Mouse (Mus musculus) testis, postnatal 14 days (tissue): ENCODE data around the gene Wwox.
A peak's percentile ranks its signal among the peaks of the same experiment; 100 is the strongest.

Source experiments
- DNase-seq: peaks from one replicate; pipeline ENCODE4 v3.0.0; 2021; ENCODE audit warnings: low spot score

Gene Wwox

GRCm38 (mm10) chr8:114439334-114440204 is at the start of gene Wwox:
TSS of gene Wwox (plus strand) at chr8:114439655.
- peak; percentile 97 for DNase-seq

- no peak for DNase-seq
These were observed 48.8 kb upstream of the Wwox start for GRCm38 (mm10) chr8:114390465-114391254.

DNA sequence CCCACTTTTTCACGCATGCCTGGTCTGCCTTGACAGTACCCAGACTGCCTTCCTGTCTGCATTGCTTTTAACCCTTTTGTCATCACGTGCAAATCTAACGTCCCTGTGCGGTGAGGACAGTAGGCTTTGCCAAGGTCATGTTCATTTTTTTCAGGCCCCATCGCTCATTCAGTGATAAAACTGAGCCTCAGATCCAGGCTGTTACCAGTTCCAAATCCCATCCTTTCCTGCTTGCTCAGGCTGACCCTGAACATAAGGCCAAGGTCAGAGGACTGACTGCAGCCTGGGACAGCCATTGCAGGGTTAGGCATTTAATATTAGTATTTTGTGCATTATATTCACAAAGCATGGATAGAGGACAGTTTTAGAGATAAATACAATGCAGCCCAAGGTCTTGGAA is 41.1 kb upstream of the Wwox start:
- DNase-seq = no peak

DNA sequence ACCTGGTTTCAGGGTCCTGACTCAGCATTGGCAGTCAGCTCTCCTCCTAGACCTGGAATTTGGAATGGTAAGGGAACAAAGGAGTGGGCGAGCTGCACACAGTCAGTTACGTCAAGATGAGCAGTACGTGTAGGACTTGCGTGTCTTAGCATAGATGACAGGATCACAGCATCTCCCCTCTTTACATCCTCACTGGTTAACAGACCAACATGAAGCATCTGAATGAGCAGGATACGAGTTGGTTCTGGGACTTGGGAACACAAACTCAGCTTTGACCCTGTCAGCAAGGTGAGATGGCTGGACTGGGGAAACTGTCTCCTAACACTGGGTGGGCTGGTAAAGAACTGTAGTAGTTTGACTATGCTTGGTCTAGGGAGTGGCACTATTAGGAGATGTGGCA is 40.2 kb upstream of the Wwox start:
- DNase-seq = no peak

GRCm38 (mm10) chr8:114401679-114402078 is 37.8 kb upstream of the Wwox start:
- DNase-seq = no peak

GRCm38 (mm10) chr8:114411421-114411820 is 28.0 kb upstream of the Wwox start:
- no peak for DNase-seq

GRCm38 (mm10) chr8:114417786-114418185 is 21.7 kb upstream of the Wwox start, which contains the start of gene Clec3a:
TSS of gene Clec3a (plus strand) at chr8:114418086.
- no peak for DNase-seq

GRCm38 (mm10) chr8:114418486-114418885 is 21.0 kb upstream of the Wwox start:
- no peak for DNase-seq

- DNase-seq = no peak
These were observed 20.6 kb upstream of the Wwox start for GRCm38 (mm10) chr8:114418904-114419303.

GRCm38 (mm10) chr8:114421544-114421943 is 17.9 kb upstream of the Wwox start:
- DNase-seq = no peak

DNA sequence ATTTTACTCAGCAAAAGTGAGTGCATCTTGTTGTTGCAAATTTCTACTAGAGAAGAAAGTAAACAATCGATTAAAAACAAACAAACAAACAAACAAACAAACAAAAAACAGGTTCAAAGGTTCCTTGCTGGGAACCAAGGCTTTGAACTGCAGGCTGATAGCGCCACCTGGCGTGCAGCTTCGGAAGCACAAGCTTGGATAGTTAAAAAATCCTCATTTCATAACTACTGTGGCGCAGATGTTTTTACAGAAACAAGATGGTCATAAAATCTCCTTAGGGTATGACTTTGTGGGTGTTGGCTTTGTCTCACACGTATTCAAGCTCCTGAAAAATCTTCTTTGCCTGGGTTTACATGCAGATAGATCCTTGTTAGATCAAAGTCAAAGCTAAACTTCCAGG is 1.2 kb upstream of the Wwox start:
- no peak for DNase-seq

DNA sequence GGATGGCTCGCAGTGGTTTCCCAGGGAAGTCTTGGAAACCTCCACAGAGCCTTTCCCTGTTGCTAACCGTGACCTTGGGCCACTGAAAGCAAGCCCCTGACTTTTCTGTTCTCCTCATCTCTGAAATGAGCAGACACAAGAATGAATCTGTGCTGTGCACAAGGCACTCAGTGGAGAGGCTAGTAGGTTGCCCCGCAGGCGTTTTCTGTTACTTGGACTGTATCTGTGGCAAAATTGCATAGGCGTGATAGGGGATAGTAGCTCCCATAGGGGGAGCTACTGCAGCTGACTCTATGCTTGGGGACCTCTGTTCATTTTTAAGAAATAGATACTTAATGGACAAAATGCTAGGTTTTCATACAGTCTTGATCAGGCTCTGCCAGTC is 742 bp downstream of the Wwox start:
- no peak for DNase-seq

- DNase-seq = no peak
These were observed 2.2 kb downstream of the Wwox start for GRCm38 (mm10) chr8:114441616-114442015.

DNA sequence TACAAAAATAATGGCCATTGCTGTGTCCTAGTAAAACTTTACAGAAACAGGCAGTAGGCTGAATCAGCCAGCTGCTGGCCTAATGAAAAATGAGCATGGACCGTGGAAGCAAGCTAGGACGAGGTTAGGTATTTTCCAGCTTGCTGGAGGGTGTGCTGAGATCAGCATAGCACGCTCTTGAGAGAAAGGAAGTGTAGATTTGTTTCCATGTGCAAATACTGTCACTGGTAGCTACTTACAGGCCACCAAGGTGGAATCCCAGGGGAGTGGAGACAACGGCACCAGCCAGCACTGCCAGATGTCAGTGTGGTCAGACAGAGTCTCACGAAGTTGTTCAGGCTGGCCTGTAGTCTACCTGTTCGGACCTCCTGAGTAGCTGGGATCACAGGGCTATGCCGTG is 7.4 kb downstream of the Wwox start:
- DNase-seq = no peak

DNA sequence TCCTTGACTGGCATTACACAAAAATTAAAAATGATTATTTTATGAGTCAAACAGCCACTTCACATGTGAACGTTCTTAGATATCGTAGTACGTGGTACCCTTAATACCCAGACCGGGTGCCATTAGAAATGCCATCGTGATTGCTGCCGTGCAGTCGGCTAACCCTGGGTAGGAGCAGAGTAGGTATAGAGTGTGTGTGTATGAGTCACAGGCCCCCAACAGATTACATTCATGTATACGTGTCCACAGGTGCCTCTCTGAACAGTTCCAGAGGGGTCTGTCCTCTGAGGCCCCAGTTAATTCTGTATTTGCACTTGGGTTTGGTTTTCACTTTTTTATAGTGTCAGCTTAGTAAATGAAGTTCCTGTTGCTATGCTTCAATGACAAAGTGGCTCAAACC is 12.8 kb downstream of the Wwox start:
- DNase-seq = no peak

GRCm38 (mm10) chr8:114452781-114453221 is 13.3 kb downstream of the Wwox start:
- DNase-seq = peak; percentile 64

DNA sequence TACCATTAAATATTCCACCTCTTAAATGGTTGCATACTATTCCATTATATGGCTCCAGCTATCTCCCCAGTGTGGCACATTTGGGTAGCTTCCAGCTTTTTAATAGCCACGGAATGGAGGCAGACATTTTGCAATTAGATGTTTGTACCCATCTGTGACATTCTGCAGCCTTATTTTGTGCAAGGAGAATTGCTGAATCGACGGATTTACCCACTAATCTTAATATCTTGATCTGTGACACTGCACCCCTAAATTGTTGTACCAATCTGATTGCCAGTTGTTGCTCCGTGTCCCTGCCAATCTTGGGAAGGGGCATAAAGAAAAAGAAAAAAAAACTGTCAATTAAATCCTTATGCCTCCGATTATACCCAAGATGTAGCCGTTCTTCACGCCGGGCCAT is 15.8 kb downstream of the Wwox start:
- DNase-seq = no peak

DNA sequence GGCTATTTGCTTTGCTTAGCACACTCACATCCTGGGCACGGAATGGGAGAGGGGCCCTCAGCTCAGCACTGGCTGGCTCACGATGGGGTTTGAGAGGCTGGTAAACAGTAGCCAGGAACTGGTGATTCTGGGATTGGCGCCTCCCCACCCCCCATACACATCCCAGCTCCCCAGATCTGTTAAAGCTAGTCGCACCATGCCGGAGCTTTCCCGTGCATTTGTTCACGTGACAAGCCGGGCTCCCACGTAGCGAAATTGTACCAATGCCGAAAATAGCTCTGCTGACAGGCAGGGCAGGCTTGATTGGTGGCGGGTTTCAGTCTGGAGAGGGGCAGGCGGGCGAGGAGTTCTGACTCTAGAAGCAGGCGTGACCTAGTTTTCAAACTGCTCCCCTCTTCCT is 16.5 kb downstream of the Wwox start:
- no peak for DNase-seq

DNA sequence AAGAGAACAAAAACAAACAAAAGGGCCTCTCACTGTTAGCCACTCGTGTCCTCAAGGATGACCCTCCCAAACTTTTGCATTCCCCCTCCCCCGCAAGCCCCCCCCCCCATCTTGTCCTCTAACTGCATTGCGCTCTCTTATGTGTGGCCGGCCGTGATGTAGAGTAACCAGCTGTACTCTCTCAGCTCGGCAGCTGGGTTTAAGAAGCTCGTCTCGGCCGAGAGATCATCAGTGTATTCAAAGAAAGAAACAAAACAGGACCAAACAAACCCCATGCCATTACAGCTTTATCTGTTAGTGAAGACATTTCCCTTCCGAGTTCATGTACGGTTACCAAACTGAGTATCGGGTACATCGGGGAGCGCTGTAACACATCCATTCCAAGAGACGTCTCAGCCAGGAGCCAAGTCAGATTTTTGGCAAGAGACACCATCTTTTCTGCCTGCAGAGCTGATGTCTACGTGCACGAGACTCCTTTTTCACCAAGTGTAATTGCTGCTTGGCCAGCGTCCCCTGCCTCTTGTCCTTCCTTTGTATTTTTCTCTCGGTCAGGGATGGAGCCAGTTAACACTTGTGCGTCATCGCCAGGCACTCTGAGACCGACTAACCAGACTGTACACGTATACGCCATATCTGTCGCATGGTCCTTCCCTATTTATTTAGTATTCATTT is 18.8 kb downstream of the Wwox start:
- DNase-seq = peak; percentile 50

GRCm38 (mm10) chr8:114460600-114460999 is 21.1 kb downstream of the Wwox start:
- DNase-seq = no peak

DNA sequence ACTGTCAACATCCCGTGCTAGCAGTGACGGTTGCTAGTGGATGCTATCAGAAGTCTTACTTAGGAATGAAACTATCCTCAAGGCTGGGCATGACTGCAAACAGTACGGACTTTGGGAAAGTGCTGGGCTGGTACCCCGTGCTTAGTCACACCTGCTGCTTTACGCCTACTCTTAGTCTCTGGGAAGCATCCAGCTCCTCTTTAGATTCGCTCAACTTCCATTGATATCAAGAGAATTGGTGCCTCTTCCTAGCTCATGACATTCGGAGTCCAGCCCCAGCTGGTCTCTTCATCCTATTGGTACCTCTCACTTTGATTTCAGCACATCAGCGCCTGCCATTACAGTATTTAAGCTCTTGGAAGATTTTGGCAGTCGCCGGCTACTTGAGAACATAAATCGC is 23.1 kb downstream of the Wwox start:
- DNase-seq = no peak

- DNase-seq = no peak
These were observed 23.9 kb downstream of the Wwox start for GRCm38 (mm10) chr8:114463305-114463704.
